Mouse (Mus musculus) urinary bladder, postnatal 25 days (tissue): ENCODE results near the gene Samd9l.
"Not testable (repeated sequence)": the region's sequence is repeated elsewhere in the genome, so short reads cannot be mapped to it uniquely, and the experiment has no call there.

Experiments used
- DNase-seq: peaks from one replicate; pipeline ENCODE4 v3.0.0; 2022; ENCODE audit warnings: low spot score

Gene Samd9l

DNA sequence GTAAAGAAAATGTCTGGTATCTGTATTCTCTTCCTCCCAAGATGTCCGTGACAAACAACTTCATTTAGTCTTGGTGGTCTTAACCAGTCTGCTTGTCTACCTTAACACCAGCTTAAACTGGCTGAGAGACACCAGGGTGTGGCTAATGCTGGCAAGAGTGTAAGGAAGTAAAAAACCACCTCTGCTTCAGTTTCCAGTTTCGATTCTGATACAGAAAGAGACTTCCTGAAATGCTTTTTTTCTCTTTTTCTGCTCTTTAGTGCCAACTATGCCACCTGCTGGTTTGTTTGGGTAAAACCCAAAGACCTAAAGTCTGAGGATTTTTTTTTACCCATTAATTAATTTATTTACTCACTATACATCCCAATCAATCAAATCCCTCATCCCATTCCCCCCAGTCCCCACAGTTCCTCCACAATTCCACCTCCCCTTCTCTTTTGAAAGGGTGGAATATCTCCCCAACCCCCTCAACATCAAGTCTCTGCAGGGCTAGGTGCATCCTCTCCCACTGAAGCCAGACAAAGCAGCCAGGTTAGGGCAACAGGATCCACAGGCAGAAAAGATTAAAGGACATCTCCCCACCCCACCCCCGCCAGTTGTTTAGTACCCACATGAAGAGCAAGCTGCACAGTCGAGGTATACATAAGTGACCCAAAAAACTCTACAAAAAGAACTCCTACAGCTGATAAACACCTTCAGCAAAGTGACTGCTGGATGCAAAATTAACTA lies at the start of gene Samd9l:
TSS of gene Samd9l (minus strand) at position 233 of the 729 bp plus-strand sequence.
- peak; percentile 61 for DNase-seq

DNA sequence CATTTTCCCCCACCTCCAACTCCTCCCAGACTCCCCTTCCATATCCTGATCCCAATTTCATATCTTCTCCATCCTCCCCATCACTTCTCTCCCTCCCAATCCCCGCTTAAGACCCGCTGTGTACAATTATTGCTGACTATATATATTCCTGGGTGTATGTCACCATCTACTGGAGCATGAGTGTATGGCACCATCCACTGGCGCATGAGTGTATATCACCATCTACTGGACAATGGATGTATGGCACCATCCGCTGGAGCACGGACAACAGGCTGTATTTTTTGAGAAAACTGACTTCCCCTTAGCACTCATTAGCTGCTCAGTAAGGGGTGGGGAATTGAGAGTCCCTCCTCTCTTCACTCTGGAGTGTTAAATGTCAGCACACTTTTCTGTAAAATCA lies 48.0 kb upstream of the Samd9l start:
- peak; percentile 44 for DNase-seq

DNA sequence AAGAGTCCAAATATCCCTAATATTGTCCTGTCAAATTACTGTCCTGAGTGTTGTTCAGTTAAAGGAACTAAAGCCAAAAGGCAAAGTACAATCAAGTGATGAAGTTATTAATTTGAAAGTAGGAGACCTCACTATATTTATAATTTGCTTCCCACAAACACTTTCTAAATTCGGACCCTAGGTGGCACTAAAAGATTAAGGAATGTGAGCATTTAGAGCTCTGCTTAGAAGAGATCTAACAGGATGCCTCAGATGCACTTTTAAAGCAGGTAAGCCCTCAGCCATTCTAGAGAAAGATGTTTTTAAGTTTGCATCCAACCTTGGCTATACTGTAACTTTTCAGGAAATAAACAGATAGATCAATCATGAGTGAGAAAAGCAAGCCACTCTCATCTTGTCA lies 44.5 kb upstream of the Samd9l start:
- no peak for DNase-seq

DNA sequence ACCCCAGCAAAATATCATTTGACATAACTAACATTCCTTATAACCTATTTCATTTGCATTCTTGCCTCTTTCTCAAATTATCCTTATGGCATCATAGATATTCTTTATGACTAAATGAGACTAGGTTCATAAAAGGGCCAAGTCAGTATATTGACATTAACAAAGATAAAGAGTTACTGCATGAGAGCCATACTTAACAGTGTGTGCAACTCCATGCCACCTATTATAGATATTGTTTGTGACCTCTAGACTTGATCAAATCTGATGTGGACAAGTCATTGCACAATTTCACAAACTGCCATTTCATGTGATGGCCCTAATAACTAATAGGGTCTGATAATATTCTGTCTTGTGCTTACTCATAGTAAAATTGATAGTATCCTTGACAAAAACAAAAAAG lies 36.7 kb upstream of the Samd9l start:
- no peak for DNase-seq

DNA sequence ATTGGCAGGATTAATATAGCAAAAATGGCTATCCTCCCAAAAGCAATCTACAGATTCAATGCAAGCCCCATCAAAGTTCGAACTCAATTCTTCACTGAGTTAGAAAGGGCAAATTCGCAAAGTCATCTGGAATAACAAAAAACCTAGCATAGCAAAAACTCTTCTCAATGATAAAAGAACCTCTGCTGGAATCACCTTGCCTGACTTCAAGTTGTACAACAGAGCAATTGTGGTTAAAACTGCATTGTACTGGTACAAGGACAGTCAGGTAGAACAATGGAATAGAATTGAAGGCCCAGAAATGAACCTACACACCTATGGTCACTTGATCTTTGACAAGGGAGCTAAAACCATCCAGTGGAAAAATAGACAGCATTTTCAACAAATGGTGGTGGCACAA lies 31.6 kb upstream of the Samd9l start:
- not testable (repeated sequence) for DNase-seq

DNA sequence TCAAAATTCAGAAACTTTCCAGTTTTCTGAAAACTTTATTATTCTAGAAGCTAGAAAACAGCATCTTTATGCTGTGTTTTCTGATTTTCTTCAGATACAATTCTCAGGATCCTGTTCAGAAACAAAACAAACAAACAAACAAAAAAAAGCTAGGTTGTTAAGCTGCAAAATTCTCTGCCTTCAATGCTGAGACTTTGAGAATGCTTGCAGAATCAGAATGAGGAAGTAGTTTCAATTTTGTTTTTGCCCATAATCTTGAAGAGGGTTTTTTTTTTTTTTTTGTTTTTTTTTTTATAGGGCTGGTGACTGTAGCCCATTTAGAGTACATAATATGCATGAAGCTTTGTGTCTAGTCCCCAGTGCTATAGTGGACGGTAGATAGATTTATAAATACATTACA lies 27.7 kb upstream of the Samd9l start:
- DNase-seq = no peak

DNA sequence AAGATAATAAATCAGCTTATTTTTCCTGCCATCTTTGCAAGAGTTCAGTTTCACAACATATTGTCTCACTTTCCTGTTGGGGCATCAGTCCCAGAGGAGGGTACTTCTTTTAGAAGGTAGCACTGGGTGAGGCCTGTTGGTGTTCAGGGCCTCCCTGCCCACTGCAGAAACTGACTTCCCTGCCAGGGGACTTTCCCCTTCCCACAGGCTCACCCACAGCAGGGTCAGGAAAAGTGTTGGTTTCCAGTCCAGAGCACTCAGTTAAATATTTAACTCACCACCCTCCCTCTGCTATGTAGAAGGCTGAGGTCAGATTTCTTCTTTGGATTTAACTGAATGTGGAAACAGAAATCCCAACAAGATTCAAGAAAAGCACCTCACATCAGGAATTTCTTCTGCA lies 26.0 kb upstream of the Samd9l start:
- DNase-seq = not testable (repeated sequence)

DNA sequence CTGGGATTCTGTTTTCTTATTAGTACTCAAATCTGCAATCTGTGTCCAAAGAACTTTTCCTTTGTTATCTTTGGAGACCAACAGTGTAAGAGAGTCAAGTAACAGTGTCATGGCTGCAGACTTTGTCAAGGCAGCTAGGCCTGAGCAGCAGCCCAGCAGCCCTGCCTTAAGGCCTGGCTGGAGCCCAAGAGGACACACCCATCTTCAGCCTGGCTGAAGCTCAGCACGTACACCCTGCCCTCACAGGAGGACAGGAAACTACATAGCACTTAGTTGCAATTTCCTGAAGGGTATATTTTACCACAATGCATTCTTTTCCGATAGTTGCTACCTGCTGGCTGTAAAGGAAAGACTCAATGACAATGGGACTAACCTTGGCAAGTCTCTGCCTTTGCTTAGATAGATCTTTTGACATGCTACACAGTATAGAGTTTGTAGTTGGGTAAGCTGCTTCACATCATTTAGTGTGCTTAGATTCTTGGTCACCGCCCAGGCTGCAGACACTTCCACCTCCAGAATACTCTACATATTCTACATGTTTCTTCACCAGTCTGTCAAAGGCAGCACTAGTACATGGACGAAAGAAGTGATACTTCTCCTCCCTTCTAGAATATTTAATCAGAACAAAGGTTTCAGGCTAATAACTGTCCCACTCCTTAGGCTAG lies 25.4 kb upstream of the Samd9l start:
- DNase-seq = not testable (repeated sequence)

DNA sequence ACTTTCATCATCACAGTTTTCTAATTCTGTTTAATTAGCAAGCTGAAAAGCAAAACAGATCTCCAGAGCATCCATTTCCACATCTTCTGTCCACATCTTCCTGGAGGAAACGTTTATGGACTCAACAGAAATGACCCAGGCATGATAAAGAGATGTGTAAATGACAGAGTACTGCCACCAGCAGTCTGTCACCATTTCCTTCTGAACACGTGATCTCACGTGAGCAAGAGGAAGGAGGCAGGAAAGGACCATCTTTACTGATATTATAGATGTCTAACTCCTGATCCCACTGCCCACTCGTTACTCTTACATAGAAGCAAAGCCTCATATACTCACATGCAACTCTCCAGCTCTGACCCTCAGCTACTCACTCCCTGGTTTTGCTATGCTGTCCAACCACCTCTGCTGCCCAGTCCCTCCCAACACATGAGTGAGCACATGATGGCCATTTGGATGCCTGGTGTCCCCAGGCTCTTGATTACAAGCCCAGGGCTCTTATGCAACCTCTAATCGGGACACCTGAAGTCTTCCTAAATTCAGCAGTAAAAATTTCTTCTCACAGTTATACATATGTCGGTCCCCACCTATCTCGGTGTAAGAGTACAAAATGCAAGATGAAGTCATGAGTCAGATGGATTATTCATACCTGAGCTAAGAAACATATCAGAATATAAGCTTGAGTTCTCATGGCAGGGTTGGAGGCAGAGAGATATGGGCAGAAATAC lies 2.0 kb downstream of the Samd9l start:
- DNase-seq = not testable (repeated sequence)

DNA sequence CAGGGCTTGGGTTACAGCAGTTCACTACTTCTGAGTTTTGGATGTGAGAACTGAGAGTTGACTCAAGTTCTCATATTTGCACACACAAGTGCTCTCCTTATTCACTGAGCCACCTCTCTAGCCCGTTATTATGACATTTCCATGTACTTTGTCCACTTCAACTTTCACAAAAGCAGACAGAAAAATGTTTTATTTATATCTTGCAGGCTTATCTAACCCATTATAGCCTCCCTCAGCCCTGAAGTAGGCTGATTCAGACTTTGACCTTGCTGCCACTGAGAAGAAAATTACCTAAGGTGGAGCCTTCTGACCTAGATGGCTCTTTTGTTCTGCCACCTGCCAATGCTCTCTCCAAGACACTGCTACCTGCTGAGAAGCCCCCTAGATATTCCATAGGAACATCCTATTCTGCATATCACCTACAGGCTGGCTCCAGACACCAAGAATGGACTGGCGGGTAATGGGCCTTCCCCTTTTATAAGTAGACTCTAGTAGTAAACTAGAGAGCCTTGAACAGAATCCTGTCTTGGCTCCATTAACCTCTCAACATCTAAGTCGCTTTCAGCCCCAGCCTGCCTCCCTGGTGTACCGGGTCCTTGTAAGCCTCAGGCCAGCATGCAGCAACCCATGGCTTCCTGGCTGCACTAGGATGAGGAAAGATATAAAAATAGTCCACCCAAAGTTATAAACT lies 3.3 kb downstream of the Samd9l start:
- not testable (repeated sequence) for DNase-seq

DNA sequence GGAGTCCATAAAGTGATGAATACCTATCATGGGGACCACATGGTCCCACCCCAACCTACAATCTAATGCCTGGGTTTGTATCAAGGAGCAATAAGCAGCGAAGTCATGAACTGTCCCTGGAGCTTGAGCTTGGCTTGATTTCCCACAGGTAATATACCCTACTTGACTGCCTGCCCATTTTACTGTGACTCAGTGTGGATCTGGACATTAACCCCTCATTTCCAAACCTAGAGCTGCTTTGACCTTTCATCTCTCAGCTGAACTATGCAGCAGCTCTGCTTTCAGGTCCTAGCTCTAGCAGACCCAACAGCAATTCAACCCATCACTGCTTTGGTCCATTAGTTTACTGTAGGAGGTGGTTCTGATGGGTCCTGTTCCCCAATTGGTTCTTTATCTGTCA lies 9.4 kb downstream of the Samd9l start:
- DNase-seq = no peak

DNA sequence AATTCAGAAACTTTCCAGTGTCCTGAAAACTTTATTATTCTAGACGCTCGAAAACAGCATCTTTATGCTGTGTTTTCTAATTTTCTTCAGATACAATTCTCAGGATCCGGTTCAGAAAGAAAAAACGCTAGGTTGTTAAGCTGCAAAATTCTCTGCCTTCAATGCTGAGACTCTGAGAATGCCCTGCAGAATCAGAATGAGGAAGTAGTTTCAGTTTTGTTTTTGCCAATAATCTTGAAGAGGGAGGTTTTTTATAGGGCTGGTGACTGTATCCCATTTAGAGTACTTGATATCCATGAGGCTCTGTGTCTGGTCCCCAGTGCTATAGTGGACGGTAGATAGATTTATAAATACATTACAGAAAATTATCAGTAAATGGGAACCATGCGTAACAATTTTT lies 12.8 kb downstream of the Samd9l start:
- DNase-seq = no peak

DNA sequence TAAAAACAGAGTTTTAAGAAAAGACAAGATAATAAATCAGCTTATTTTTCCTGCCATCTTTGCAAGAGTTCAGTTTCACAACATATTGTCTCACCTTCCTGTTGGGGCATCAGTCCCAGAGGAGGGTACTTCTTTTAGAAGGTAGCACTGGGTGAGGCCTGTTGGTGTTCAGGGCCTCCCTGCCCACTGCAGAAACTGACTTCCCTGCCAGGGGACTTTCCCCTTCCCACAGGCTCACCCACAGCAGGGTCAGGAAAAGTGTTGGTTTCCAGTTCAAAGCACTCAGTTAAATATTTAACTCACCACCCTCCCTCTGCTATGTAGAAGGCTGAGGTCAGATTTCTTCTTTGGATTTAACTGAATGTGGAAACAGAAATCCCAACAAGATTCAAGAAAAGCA lies 14.6 kb downstream of the Samd9l start:
- not testable (repeated sequence) for DNase-seq

DNA sequence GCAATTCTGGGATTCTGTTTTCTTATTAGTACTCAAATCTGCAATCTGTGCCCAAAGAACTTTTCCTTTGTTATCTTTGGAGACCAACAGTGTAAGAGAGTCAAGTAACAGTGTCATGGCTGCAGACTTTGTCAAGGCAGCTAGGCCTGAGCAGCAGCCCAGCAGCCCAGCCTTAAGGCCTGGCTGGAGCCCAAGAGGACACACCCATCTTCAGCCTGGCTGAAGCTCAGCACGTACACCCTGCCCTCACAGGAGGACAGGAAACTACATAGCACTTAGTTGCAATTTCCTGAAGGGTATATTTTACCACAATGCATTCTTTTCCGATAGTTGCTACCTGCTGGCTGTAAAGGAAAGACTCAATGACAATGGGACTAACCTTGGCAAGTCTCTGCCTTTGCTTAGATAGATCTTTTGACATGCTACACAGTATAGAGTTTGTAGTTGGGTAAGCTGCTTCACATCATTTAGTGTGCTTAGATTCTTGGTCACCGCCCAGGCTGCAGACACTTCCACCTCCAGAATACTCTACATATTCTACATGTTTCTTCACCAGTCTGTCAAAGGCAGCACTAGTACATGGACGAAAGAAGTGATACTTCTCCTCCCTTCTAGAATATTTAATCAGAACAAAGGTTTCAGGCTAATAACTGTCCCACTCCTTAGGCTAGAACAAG lies 15.1 kb downstream of the Samd9l start:
- not testable (repeated sequence) for DNase-seq

DNA sequence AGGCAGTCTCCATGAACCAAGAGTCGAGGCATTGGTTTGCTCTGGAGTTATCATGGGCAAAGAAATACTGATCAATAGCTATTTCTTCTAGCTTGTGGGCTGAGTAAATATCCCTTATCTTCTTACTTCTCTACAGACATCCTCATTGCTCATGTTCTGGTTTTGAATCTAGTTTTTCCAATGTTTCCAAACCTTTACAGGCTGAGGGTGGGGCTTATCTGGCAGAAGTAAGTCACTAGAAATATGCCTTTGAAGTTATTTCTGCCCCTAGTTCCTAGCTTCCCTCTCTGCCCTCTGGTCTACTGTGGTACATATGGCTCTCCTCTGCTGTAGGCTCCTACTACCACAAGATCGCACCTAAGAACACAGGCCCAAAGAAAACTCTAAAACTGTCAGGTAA lies 20.2 kb downstream of the Samd9l start:
- DNase-seq = no peak

DNA sequence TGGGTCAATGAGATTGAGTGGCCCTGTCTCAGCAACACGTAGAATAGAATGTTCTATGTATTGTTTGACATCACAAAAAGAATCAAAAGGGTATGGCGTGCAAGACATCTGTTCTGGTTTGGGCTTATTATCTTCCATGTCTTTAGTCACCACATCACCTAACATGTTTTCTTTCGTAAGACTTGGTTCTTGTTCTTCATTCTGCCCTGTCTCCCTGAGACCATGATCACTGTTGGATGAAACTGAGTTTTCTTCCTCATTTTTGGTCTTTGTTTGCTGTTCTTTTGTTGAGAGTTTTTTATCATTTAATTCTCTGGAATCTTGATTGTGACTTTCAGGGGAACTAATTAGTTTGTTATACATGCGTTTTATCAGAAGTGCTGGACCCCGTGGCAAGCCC lies 22.7 kb downstream of the Samd9l start:
- DNase-seq = no peak

DNA sequence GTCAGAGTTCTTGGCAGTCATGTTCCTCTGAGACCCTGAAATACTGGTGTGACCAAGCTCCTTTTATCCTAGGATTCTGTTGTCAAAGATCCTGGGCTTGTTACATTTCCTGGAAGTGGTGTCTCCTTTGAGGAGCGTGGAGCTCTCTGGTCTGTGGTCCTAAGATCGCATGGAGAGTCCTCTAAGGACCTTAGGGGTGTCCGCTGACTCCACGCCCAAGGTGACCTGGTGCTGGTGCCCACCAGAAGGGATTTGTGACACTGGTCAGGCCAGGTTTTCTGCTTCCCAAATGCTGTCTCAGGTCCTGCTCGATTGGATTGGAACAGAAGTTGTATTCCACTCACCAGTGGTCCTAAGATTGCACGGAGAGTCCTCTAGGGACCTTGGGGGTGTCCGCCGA lies 29.8 kb downstream of the Samd9l start:
- no peak for DNase-seq

DNA sequence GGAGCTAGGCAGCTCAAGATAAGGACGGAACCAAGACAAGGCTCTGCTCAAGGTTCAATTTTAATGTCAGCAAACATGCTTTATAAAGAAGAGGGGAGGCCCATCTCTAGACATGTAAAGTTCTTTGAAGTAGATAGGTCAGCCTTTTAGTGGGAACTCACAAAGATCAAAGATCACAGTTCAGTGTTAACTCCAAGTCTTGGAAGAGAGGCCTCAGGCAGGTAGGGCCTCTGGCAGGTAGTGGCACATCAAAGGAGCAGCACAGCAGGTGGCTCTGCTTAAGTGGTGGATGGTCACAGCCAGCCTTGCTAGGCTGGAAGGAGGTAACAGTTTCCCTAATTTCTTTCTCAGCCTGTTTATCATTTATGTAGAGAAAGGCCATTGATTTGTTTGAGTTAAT lies 33.8 kb downstream of the Samd9l start:
- not testable (repeated sequence) for DNase-seq

DNA sequence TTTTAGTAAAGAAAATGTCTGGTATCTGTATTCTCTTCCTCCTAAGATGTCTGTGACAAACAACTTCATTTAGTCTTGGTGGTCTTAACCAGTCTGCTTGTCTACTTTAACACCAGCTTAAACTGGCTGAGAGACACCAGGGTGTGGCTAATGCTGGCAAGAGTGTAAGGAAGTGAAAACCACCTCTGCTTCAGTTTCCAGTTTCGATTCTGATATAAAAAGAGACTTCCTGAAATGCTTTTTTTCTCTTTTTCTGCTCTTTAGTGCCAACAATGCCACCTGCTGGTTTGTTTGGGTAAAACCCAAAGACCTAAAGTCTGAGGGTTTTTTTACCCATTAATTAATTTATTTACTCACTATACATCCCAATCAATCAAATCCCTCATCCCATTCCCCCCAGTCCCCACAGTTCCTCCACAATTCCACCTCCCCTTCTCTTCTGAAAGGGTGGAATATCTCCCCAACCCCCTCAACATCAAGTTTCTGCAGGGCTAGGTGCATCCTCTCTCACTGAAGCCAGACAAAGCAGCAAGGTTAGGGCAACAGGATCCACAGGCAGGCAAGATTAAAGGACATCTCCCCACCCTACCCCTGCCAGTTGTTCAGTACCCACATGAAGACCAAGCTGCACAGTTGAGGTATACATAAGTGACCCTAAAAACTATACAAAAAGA lies 53.3 kb downstream of the Samd9l start:
- DNase-seq = peak; percentile 15

DNA sequence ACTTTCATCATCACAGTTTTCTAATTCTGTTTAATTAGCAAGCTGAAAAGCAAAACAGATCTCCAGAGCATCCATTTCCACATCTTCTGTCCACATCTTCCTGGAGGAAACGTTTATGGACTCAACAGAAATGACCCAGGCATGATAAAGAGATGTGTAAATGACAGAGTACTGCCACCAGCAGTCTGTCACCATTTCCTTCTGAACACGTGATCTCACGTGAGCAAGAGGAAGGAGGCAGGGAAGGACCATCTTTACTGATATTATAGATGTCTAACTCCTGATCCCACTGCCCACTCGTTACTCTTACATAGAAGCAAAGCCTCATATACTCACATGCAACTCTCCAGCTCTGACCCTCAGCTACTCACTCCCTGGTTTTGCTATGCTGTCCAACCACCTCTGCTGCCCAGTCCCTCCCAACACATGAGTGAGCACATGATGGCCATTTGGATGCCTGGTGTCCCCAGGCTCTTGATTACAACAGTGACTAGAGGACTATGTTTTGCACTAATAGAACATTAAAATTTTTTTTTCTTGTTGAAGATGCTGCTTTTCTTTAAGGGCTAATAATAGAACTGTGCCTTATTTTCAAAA lies 54.2 kb downstream of the Samd9l start:
- DNase-seq = not testable (repeated sequence)
